ENCODE assay signal across 8 mouse cellular contexts in the genomic region with DNA sequence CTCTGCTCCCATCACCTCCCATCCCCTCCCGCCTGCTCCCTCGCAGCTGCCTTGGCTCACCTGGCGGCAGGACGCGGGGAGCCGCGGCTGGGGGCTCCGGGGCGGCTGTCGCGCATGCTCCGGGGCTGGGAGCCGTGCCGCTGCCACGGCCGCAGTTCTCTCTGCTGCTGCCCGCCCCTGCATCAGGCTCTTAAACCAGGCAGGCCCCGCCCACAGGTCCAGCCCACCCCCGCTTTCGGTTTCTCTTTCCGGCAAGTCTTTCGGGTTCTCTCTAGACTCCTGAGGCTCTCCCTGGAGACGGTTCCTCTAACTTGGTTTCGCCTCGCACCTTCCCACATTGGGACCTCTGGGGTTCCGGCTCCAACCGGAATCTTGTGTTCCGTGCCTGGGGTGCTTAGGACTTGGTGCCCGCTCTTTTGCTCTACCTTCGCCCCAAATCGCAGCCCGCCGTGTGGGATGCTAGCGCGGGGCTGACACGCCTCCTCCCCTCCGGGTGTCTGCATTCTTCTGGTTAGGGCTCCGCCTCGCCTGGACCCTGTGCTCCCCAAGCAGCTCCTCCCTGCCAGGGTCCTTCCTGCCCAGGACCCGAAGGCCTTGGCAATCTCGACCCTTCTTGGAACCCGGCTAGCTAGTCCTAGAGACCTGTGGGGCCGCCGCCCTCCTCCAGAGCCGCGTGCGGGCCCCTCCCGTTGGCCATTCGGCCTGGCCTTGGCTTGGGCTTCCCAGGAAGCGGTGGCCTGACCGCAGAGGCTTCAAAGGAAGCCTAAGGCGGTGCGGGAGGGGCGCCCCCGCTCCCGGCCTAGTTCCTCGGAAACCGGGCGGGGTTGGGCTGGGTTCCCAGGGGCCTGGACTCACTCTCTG. TPM values are rescaled to one million over a fixed set of nuclear protein-coding genes. Genes with fewer than 3 reads are reported as not detected.
DNase-seq lines count a peak whose midpoint lies in the region; ATAC-seq lines count a peak whose summit lies in the region.

A gene (minus strand): TSS at position 166 of the 861 bp plus-strand sequence.

- no peaks in the 10 kb centered on the region for H3K9me3 ChIP-seq in hindbrain, embryonic 10.5 days

- DNase-seq in Muller cell, postnatal 12 days (ENCODE audit: inconsistent ontology term) = peak; percentile 98
- DNase-seq in cerebellum, adult 9-10 months = peak; percentile 74
- peak; percentile 91 for DNase-seq in hindbrain, embryonic 10.5 days (ENCODE audit: low spot score)
- DNase-seq in layer of hippocampus, postnatal 14 days (ENCODE audit: low spot score in 2 of 2) = peak; percentile 74 to 75
- DNase-seq in lung, postnatal 14 days = peak; percentile 91
- peak; percentile 53 for DNase-seq in retina, adult 2 months (ENCODE audit: low read depth, low spot score)
- DNase-seq in thymus, postnatal 36 days = peak; percentile 95 to 98

- WGBS in hindbrain, embryonic 10.5 days = under 1% methylated on average over 59 of the region's 59 CpGs

- H3K27me3 ChIP-seq in hindbrain, embryonic 10.5 days (ENCODE audit: insufficient read depth, poor library complexity, severe bottlenecking) = peaks cover 35% of the 10 kb centered on the region

- peak within 1 kb of the TSS; percentile 77 for H3K4me3 ChIP-seq in hindbrain, embryonic 10.5 days

- H3K27ac ChIP-seq in hindbrain, embryonic 10.5 days = peak within 1 kb of the TSS; percentile 92

- no peaks in the 10 kb centered on the region for H3K36me3 ChIP-seq in hindbrain, embryonic 10.5 days

- H3K4me1 ChIP-seq in hindbrain, embryonic 10.5 days (replicated peaks) = peaks cover 58% of the 10 kb centered on the region

- ATAC-seq in frontal cortex, adult (ENCODE audit: low TSS enrichment) = peak; percentile 73

RNA-seq across cellular contexts. Expression of the gene that starts here (rescaled TPM):
- polyA plus RNA-seq in hindbrain, embryonic 10.5 days (2016; fragmentation: Nextera tagmentation; extraction: Ambion mirVana) = 2.7 and 3.4 TPM in 2 replicates
- 1 to 10 TPM; 1.1 to 1.3 TPM for total RNA-seq in layer of hippocampus, postnatal 14 days (2021)

Comparison
In these comparisons a context has a peak if more than half of its experiments do, and no peak if none do; other contexts are left out.
1. Peak in every context shown above with its lines: DNase-seq, ATAC-seq, H3K4me3 ChIP-seq and H3K27ac ChIP-seq.